Mouse (Mus musculus) adrenal gland, postnatal 14 days (tissue): ENCODE data around the gene Zfp414. TPM values are rescaled to one million over a fixed set of nuclear protein-coding genes. Genes with fewer than 3 reads are reported as not detected.
"Not testable (repeated sequence)": the region's sequence is repeated elsewhere in the genome, so short reads cannot be mapped to it uniquely, and the experiment has no call there.

ENCODE experiments used
- DNase-seq: peaks from one replicate; pipeline ENCODE4 v3.0.0; 2021; ENCODE audit warnings: mixed read lengths
- long read RNA-seq, 2 experiments: library from polyadenylated mRNA; stranded (forward); transcript quantifications; one replicate each; pipeline ENCODE4 v2.0.0; 2021
- total RNA-seq: library from RNA; stranded (reverse); gene quantifications from 2 replicates; pipeline ENCODE4 v1.2.3, GENCODE M21; 2021

Zfp414 gene
- 32.8 and 38.9 TPM in 2 replicates for total RNA-seq
- long read RNA-seq, experiment 1, transcript Zfp414-203 (7 exons, 1,211 nt) = minor isoform, 6 of 43 reads
- long read RNA-seq, experiment 1, transcript Zfp414-201 (6 exons, 1,197 nt) = major isoform, 22 of 43 reads
- long read RNA-seq, experiment 1, partial matches to known transcripts = 7 of 43 reads
- long read RNA-seq, experiment 1, other reads (novel, unspliced or antisense) = 6 of 43 reads
- long read RNA-seq, experiment 2, transcript Zfp414-201 (6 exons, 1,197 nt) = major isoform, 12 of 22 reads
- long read RNA-seq, experiment 2, partial matches to known transcripts = 5 of 22 reads
- long read RNA-seq, experiment 2, other reads (novel, unspliced or antisense) = 0 of 22 reads

DNA sequence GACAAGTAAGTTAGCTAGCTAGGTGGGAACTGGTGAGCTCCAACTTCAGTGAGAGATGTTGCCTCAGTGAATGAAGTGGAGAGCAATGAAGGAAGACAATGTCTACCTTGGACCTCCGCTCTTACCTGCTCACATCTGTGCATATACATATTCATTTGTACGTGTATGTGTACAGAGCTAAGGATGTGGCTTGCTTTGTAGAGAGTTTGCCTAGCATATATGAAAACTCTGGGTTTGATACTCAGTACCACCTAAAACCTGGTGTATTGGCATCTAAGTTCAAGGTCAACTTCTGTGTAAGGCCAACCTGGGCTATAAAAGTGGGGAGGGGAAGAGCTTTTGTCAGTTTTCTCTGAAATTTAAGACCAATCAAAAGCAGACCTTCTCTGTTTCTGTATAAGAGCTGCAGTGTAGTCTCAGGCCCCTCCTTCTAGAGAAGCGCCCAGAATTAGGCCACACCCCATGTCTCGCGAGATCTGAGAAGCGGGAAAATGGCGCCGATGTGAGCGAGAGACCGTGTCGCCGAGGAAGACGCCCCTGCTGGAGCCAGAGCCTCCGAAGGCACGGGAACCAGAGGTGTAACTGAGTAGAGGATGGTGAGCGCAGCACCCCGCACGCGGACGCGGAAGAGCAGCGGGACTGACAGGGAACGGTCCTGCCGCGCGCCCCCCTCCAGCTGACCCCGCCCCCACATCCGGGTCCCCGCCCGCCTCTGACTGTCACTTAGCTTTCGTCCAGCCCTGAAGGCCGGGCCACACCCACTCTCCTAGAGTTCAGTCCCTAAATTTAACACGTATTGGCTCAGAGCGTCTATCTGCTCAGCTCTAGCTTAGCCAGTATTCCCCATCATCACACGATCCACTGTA, at the start of gene Zfp414:
TSS of gene Zfp414 (plus strand) at position 470 of the 866 bp plus-strand sequence.
- DNase-seq = peak; percentile 95

DNA sequence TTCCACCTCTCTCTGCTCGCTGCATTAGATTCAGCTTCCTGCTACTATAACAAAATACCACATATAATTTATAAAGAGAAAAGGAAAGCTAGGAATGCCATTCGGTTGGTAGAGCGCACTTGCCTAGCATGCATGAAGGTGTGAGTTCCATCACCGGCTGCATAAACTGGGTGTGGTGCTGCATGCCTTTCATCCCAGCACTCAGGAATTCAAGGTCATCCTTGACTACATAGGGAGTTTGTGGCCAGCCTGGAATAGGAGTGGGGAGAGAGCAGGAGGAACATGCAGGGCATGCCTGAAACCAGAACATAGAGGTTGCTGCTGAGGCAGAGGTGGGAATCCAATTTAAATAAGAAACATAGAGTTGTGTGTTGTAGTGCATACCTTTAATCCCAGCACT, 44.8 kb upstream of the Zfp414 start:
- DNase-seq = no peak

DNA sequence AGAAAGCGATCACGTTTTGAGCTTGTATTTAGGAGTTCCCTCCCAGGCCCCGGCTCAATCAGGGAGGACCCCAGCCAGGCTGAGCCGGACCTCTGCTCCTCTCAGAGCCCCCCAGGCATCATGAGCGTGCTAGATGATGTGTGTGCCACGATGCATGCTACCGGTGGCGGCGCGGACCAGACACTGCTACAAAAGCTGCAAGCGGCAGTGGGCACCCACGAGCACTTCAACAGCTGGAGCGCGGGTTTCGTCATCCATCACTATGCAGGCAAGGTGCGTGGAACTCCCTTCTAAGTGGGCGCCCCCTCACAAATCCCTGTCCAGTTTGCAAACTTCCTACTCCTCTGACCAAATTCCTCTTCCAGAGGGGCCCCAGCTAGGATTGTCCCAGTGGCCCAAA, 42.9 kb upstream of the Zfp414 start:
- no peak for DNase-seq

DNA sequence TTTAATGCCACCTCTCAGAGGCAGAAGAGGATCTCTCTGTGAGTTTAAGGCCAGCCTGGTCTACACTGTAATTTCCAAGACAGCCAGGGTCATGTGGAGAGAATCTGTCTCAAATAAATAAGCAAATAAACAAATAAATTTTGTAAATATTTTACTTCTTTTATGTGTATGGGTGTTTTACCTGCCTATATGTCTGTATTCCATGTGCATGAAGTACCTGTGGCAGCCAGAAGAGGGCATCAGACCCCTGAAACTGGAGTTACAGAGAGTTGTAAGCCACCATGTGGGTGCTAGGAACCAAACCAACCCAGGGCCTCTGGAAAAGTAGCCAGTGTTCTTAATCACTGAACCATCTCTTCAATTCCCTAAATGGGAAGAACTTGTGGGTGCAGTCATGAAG, 31.6 kb upstream of the Zfp414 start:
- no peak for DNase-seq

DNA sequence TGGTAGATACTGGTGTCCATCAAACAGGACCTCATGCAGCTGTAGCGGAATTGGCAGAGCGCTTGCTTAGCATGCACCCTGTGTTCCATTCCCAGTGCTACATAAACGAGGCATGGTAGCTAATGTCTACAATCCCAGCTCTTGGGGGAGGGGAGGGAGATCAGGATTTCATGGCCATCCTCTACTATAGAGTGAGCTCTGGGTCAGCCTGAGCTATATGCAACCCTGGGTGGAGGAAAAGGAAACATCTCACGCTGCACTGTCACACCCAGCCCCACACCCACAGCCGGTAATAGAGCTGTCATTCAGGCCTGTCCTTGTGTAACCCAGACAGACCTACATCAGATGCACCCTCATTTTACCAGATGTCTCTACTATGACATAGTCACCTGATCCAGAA, 30.4 kb upstream of the Zfp414 start:
- DNase-seq = no peak

DNA sequence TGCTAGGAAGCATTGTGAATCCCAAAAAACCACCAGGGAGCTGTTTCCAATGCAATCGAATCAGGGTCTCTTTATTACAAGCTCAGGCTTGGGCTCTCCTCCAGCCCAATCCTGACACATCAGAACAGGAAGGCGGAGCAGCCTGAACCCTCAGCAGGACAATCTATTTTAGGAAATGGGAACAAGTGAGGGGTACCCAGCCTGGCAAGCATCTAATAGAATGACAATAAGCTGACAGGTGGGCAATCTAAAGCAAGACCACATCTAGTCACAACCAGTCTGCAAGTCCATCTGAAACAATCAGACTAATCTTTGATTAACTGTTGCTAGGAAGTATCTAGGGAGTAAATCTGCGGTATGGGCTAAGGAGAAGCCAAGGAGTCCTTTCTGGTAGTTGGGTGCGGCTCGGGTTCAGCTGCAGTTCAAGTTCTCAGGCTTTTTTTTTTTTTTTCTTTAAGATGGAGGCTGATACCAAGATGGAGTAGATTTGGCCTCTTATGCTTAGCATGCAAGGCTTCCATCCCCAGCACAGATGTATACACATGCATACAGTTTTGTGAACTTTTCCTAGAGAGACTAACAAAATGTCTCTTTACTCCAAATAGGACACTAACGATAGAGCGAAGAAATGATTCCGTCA, 28.9 kb upstream of the Zfp414 start:
- DNase-seq = no peak

DNA sequence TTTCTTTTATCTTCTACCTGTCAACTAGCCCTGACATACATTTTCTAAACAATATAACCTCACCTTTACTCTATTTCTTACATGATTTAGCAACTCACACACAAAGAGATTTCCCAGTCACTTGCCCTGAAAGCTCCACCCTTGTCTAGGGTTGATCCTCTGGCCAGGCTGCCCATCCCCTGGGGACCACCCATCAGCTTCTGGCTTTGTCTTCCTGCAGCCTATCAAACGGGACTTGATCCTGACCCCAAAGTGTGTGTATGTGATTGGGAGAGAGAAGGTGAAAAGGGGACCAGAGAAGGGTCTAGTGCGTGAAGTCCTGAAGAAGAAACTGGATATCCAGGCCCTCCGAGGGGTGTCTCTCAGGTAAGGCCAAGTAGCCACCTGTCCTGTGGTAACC, 28.1 kb upstream of the Zfp414 start:
- DNase-seq = no peak

DNA sequence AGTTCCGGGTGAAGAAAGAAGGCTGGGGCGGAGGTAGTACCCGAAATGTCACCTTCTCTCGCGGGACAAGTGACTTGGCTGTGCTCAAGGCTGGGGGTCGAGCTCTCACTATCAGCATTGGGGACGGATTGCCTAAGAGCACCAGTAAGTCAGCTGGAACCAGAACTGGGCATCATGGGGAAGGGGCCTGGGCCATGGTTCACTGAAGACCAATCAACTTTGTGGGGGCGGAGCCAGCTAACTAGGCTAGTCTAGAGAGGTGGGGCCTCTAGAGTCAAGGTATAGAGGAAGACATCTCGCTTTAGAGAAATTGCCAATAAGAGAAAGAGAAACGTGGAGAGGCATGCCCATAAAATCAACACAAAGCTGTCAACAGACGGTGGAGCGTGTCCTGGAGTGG, 26.9 kb upstream of the Zfp414 start:
- DNase-seq = no peak

DNA sequence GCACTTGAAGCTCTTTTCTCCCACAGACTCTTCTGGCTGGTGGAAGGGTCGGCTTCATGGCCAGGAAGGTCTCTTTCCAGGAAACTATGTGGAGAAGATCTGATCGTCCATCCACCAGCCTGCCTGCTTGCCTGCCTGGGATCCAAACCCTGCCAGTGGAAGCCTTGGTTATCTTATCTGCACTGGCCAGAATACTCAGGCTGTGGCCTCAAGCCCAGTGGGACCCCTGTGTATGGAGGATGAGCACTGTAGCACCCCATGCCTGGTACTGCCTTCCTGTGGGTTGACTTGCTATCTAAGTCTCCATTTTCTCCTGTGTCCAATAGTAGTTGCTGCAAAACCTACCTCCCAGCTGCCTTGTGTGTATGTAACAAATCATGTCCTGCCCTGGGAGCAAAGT, 21.6 kb upstream of the Zfp414 start:
- DNase-seq = no peak

DNA sequence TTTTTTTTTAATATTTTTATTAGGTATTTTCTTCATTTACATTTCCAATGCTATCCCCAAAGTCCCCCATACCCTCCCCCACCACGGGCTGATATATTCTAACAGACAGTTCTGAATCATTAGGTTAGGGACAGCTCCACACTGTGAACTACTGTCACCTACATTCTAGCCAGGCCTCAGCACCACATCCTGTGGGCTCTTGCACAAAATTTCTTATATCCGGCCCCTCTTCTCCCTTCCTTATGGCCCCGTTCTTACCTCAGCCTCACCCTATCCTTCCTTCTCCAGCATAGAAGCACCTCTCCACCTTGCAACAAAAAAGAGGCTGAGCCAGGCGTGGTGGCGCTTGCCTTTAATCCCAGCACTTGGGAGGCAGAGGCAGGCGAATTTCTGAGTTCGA, 18.3 kb upstream of the Zfp414 start:
- no peak for DNase-seq

DNA sequence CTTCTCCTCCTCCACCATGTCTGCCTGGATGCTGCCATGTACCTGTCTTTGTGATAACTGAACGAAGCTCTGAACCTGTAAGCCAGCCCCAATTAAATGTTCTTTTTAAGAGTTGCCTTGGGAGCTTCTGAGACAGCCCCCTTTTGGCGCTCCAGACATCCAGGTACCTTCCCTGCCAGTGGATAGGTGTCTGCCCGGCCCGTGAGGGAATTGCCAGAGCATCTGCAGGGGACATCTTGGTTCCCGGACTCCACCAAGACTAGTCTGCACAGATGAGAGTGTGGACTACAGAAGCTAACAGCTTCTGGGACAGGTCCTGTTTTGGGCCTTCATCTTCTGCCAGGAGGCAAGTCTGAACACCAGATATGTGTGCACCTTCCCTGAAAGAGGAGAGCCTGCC, 15.2 kb upstream of the Zfp414 start:
- not testable (repeated sequence) for DNase-seq

DNA sequence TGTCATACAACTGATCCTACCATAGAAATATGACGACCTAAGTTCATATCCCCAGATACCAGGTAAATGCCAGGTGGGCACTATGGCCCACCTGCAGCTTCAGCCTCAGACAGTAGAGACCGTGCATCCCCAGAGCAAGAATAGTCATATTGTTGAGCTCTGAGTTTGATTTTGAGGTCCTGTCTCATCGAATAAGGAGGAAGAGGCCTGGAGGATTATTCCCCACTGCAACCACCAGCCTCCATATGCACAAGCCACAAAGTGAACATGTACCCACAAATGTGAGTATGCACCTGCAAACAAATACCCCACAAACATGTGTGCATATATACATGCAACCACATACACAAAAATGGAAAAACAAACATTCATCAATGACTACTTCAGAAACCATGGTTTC, 1.6 kb upstream of the Zfp414 start:
- no peak for DNase-seq

DNA sequence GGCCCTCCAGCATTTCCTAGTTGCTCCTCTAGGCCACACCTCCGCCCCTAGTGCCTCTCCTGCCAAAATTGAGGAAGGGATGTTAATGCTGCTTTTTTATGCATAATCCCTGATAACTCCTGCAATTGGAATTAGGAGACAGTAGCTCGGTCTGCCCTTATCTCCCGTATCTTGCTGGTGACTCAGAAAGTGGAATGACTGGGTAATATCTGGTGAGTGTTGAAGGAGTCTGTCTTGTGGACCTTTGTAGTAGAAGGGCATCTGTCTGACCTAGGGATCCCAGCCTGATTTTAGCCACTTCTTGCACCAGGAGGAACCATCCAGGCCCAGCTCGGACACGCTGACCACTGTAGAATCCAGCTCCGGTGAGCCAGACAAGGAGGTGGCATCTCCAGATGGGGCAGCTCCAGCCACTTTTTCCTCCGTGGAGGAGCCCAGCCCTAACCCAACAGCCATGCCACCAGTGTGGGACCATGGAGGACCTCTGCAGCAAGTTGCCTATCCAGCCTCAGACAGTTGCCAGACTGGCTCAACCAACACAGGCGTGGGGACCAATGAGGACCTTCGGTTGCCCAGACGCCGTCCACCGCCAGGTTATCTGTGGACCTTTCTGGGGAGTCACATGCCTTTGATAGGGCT, 716 bp downstream of the Zfp414 start:
- peak; percentile 23 for DNase-seq

DNA sequence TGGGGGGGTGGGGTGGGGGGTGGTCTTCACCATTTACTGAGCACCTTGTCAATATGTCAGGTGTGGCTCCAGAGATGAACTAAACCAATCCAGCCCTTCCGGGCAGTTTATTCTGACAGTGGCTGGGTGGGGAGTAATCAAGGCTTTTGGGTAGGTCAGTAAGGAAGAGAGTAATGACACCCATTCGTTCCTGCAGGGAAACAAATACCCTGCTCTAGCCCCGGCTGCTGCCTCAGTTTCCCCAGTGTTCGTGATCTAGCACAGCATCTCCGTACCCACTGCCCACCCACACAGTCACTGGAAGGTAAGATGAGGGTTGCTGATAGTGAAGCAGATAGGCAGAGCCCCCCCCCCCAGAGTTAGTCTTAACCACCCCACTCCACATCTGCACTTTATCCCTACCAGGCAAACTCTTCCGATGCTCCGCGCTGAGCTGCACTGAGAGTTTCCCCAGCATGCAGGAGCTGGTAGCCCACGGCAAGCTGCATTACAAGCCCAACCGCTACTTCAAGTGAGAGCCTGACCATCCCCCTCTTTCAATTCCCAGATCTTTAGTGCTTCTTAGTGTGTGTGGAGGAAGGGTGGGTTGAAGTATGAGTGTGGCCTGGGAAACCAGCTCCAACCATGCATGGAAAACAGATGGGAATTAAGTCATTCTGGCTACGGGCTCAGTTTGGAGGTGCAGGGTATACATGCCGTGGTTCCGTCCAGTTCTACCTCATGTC, 1.4 kb downstream of the Zfp414 start:
- no peak for DNase-seq

DNA sequence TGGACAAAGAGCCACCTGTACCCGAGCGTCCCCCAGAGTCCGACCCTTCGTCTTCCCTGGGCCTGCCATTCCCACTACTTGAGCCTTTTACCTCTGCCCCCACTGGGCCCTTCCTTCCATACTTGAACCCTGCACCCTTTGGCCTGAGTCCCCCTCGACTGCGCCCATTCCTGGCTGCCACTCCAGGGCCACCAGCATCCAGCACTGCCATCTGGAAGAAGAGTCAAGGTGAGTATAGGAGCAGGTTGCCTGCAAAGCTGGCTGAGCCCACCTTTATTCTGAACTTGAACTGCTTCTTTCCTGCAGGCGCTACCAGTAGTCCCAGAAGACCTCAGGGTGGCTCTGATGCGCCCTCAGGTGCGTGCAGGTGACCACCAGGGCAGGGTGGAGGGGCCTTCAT, 2.3 kb downstream of the Zfp414 start:
- DNase-seq = no peak

DNA sequence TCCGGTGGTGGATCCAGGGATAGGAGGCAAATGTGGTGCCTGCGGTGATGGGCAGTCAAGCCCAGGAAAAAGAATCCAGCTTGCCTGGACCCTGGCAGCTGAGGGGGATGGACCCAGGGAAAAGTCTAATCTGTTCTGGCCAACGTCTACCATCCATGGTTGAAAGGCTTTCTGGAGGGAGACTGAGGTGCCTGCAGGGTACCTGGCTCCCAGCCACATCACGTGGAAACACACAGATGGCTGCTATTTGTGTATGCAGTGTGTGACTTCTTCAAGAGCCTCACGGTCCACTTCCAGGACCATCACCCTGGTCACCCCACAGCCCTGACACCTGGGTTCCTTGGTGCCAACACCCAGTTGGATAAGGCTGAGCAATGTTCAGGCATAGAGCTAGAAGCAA, 2.9 kb downstream of the Zfp414 start:
- no peak for DNase-seq

DNA sequence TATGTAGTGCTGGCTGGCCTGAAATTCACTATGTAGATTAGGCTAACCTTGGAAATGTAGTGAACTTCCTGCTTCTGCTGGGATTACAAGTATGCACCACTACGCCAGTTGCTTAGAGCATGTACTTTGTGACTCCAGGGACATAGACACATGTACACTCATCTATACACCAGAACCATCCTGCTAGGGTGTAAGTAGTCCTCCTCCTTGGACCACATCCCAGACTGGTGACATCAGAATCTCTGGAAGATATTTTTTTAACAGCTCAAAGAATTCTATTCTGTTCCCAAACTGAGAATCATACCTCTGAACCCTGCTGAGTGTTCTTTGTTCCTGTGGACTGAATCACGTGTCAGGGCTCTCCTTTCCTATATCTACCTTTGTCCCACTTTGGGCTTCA, 8.1 kb downstream of the Zfp414 start:
- DNase-seq = peak; percentile 40

DNA sequence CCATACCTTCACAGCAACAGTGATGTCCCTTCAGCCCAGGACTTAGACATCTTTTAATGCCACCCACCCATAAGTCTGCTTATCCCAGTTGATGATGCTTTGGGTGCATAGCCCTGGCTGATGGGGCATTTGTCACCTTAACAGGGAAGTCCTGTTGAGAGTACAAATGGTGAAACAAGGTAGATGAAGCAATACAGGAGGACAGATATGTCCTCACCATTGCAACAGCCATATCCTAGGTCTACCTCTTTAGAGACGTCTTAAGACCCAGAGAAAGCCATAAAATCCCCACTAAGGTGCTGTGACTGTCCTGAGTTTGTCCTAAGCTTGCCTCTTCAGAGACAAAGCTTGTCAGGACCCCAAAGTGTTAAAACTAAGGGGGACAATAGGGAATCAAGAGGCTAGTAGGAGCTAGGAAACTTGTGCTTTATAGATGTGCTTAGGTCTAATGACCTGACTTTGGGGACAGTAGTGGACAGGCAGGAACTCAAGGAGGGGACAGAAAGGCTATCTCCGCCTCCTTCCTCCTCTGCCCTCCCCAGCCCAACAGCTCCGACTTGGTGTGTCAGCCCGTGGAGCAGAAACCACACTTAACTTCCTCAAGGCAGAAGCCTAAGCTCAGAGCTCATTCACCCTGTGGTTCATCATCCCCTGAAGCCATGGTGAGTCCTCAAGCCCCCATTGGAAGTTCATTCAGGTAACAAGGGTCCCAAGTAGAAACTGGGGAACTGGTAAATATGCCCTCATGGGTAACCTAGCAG, 8.8 kb downstream of the Zfp414 start, which contains the start of gene Pram1:
TSS of gene Pram1 (plus strand) at position 541 of the 761 bp plus-strand sequence.
- no peak for DNase-seq

DNA sequence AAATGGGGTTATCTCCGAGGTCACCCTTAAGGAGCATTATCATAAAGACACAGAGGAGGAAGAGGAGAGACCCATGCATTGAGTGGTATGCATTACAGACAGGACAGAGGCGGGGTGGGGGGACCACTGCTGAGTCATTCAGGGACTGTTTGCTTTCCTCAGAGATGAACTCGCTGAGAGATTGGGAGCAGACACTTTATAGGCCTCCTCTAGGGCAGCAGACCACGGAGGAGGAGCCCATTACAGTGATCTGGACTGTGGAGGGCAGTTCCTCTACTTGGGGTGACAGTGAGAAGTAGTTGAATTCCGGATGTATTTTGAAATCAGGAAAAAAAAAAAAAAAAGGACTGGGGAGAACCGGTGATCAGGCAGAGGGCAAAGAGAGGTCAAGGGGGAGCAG, 10.9 kb downstream of the Zfp414 start:
- no peak for DNase-seq

DNA sequence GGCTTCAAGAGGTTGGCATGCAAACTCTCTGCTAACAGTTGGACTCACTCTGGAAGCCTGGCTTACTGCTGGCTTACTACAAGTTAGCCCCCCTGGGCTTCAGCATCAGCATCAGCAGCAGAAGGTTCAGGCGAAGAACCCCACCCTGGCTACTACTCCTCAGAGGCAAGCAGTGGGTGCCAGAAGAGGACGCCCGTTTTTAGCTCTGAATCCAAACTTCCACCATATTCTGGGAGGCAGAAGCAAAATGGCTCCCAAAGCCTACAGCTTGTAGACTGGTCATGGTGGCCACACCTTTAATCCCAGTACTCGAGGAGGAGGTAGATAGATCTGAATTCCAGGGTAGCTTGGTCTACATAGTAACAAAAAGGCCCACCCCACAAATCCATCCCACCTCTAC, 15.2 kb downstream of the Zfp414 start:
- DNase-seq = no peak

DNA sequence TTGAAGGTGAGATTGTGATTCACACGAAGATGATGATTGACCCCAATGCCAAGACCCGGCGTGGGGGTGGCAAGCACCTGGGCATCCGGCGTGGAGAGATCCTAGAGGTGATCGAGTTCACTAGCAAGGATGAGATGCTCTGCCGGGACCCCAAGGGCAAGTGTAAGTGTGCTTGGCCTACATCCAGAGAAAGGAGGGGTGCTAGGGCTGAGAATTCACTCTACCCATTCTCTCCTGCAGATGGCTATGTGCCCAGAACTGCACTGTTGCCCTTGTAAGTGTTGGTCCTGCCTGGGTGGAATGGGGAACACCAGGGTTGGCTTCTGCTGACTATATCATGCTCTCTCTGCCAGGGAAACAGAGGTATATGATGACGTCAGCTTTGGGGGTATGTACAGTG, 16.2 kb downstream of the Zfp414 start:
- no peak for DNase-seq
